Mouse (Mus musculus) olfactory bulb, adult 2 months (tissue): Measurements from ENCODE around the gene Reg3b. TPM values are rescaled to one million over a fixed set of nuclear protein-coding genes. Genes with fewer than 3 reads are reported as not detected.

Experiments used
- polyA plus RNA-seq: library from polyadenylated mRNA; stranded (reverse); fragments of >200 nt; gene quantifications from 2 replicates; pipeline ENCODE4 v1.2.4, GENCODE M21; 2012; ENCODE audit warnings: low replicate concordance; ENCODE audit not compliant: missing spikeins, insufficient read depth, insufficient read length

Gene Reg3b
- polyA plus RNA-seq, 1 experiment: not detected

Other genes starting within 250 kb of the Reg3b start
- not detected in 2 replicates for gene Reg3d, start 8.2 kb downstream of the Reg3b start, polyA plus RNA-seq
- gene Reg3a, start 10.1 kb downstream of the Reg3b start, polyA plus RNA-seq: not detected in 2 replicates
- not detected in 2 replicates for gene Reg2, start 25.0 kb downstream of the Reg3b start, polyA plus RNA-seq
- not detected in 2 replicates for gene Reg1, start 52.1 kb downstream of the Reg3b start, polyA plus RNA-seq
- not detected in 2 replicates for gene Reg3g, start 98.2 kb downstream of the Reg3b start, polyA plus RNA-seq